In the genomic region with DNA sequence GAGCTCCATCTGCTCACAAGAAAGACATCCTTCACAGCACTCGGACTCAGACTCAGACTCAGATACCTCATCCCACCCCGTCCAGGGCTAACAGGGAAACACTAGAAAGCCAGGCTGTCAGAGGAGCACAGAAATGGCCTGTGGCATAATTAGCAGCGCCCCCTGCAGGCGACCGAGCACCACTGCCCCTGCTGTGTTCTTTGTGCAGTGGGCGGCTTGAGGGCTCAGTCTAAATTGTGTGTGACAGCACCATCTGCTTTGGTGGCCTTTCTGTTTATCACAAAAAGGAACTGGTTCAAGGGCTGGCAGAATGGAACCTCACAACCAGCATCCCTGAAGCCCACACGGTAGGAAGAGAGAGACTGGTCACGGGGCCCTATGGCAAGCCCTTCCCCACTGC, we compare ENCODE assay signal across 8 mouse cellular contexts. TPM values are rescaled to one million over a fixed set of nuclear protein-coding genes. Genes with fewer than 3 reads are reported as not detected.
DNase-seq lines count a peak whose midpoint lies in the region; ATAC-seq and TF ChIP-seq lines count a peak whose summit lies in the region.

No protein-coding gene starts in this region.

- ATAC-seq in forebrain, embryonic 16.5 days: peak; percentile 63
- ATAC-seq in intestine, postnatal 0 days: no peak
- ATAC-seq in liver, embryonic 11.5 days (replicated peaks; ENCODE audit: low FRiP score): 0 out of 2 replicates have a peak, but pooled peaks have one; percentile 46
- ATAC-seq in neural tube, embryonic 11.5 days (ENCODE audit: insufficient read depth, low FRiP score, low TSS enrichment): peak; percentile 45; the same call in 1 of the 2 replicates

- no peaks in the 10 kb centered on the region; the same call in 1 of the 2 replicates for H3K79me2 ChIP-seq in MEL (ENCODE audit: control insufficient read depth, insufficient read depth, low read length, poor library complexity)

- H3K4me2 ChIP-seq in forebrain, embryonic 16.5 days (ENCODE audit: low read length): no peak overlapping the region
- no peak overlapping the region for H3K4me2 ChIP-seq in intestine, postnatal 0 days (replicated peaks; ENCODE audit: low read depth)
- H3K4me2 ChIP-seq in liver, embryonic 11.5 days: no peak overlapping the region
- no peak overlapping the region for H3K4me2 ChIP-seq in neural tube, embryonic 11.5 days (ENCODE audit: low read depth)

- H3K9ac ChIP-seq in MEL (ENCODE audit: control insufficient read depth, low read depth, low read length, poor library complexity, severe bottlenecking): no peak overlapping the region
- no peak overlapping the region for H3K9ac ChIP-seq in forebrain, embryonic 16.5 days (replicated peaks; ENCODE audit: low read depth, low read length)
- no peak overlapping the region for H3K9ac ChIP-seq in intestine, postnatal 0 days (ENCODE audit: low read depth, low read length)
- no peak overlapping the region for H3K9ac ChIP-seq in liver, embryonic 11.5 days (ENCODE audit: low read depth, low read length)
- no peak overlapping the region for H3K9ac ChIP-seq in neural tube, embryonic 11.5 days (ENCODE audit: low read length)

- TF ChIP-seq CTCF in MEL (IDR thresholded peaks at IDR 0.05 in 2 of 3, conservative IDR thresholded peaks at IDR 0.05 in 1 of 3; ENCODE audit: control insufficient read depth in 1 of 3, insufficient read depth in 1 of 3, low read depth in 2 of 3, low read length in 3 of 3, poor library complexity in 1 of 3, severe bottlenecking in 1 of 3): peak; percentile 81 to 88 (median 86)
- TF ChIP-seq CTCF in intestine, postnatal 0 days (IDR thresholded peaks at IDR 0.05; ENCODE audit: low read depth): peak; percentile 89

- TF ChIP-seq RAD21 in MEL (IDR thresholded peaks at IDR 0.05; ENCODE audit: low read depth, low read length): peak; percentile 48

- H3K36me3 ChIP-seq in MEL (ENCODE audit: control insufficient read depth in 1 of 2, insufficient read depth in 2 of 2, low read length in 2 of 2): peaks cover 13 to 18% of the 10 kb centered on the region in 2 experiments
- H3K36me3 ChIP-seq in forebrain, embryonic 16.5 days (ENCODE audit: control insufficient read depth, insufficient read depth): peaks cover 16% of the 10 kb centered on the region
- H3K36me3 ChIP-seq in intestine, postnatal 0 days (ENCODE audit: control insufficient read depth, insufficient read depth): peaks cover 52% of the 10 kb centered on the region
- peaks cover 20% of the 10 kb centered on the region for H3K36me3 ChIP-seq in liver, embryonic 11.5 days (ENCODE audit: control insufficient read depth, insufficient read depth, low read length)
- H3K36me3 ChIP-seq in neural tube, embryonic 11.5 days (ENCODE audit: control insufficient read depth, insufficient read depth, low read length): peaks cover 12% of the 10 kb centered on the region

- peaks cover 14% of the 10 kb centered on the region in 2 experiments for H3K4me1 ChIP-seq in MEL (ENCODE audit: control insufficient read depth in 1 of 2, insufficient read depth in 2 of 2, low read length in 2 of 2)
- H3K4me1 ChIP-seq in forebrain, embryonic 16.5 days (replicated peaks; ENCODE audit: control insufficient read depth, insufficient read depth, low read length): no peaks in the 10 kb centered on the region
- H3K4me1 ChIP-seq in intestine, postnatal 0 days (replicated peaks; ENCODE audit: control insufficient read depth, insufficient read depth, low read length): no peaks in the 10 kb centered on the region
- peaks cover 10% of the 10 kb centered on the region for H3K4me1 ChIP-seq in liver, embryonic 11.5 days (replicated peaks; ENCODE audit: control insufficient read depth, insufficient read depth, low read length)
- H3K4me1 ChIP-seq in neural tube, embryonic 11.5 days (ENCODE audit: control insufficient read depth, insufficient read depth, low read length): no peaks in the 10 kb centered on the region

- no peaks in the 10 kb centered on the region for H3K9me3 ChIP-seq in MEL (replicated peaks; ENCODE audit: insufficient read depth, low read length)
- no peaks in the 10 kb centered on the region for H3K9me3 ChIP-seq in forebrain, embryonic 16.5 days (ENCODE audit: control insufficient read depth, low read length)
- H3K9me3 ChIP-seq in intestine, postnatal 0 days (ENCODE audit: control insufficient read depth): no peaks in the 10 kb centered on the region
- no peaks in the 10 kb centered on the region for H3K9me3 ChIP-seq in liver, embryonic 11.5 days (ENCODE audit: control insufficient read depth, low read length)
- no peaks in the 10 kb centered on the region for H3K9me3 ChIP-seq in neural tube, embryonic 11.5 days (ENCODE audit: control insufficient read depth, low read length)

- H3K27me3 ChIP-seq in MEL (ENCODE audit: control insufficient read depth in 1 of 2, insufficient read depth in 2 of 2, low read length in 2 of 2): no peaks in the 10 kb centered on the region
- no peaks in the 10 kb centered on the region for H3K27me3 ChIP-seq in forebrain, embryonic 16.5 days (replicated peaks; ENCODE audit: control insufficient read depth, insufficient read depth, low read length)
- H3K27me3 ChIP-seq in intestine, postnatal 0 days (replicated peaks; ENCODE audit: control insufficient read depth, insufficient read depth, low read length): no peaks in the 10 kb centered on the region
- no peaks in the 10 kb centered on the region for H3K27me3 ChIP-seq in liver, embryonic 11.5 days (replicated peaks; ENCODE audit: control insufficient read depth, insufficient read depth, low read length)
- H3K27me3 ChIP-seq in neural tube, embryonic 11.5 days (ENCODE audit: control insufficient read depth, insufficient read depth, low read length): no peaks in the 10 kb centered on the region

- no peak for TF ChIP-seq EP300 in MEL (IDR thresholded peaks at IDR 0.05; ENCODE audit: low read depth in 1 of 2, low read length in 2 of 2)

- WGBS in forebrain, embryonic 16.5 days: 22% methylated on average over 8 of the region's 8 CpGs
- WGBS in intestine, postnatal 0 days: 36% methylated on average over 8 of the region's 8 CpGs
- 45% methylated on average over 8 of the region's 8 CpGs for WGBS in liver, embryonic 11.5 days
- WGBS in neural tube, embryonic 11.5 days: 35% methylated on average over 8 of the region's 8 CpGs

- DNase-seq in 3134 (ENCODE audit: extremely low read depth, insufficient read length, low spot score): peak; percentile 21
- peak; percentile 68 for DNase-seq in MEL (ENCODE audit: low read depth, low spot score)
- peak; percentile 87 for DNase-seq in cerebellum, adult 11-12 months
- DNase-seq in liver, embryonic 11.5 days (ENCODE audit: low spot score): peak; percentile 55
- DNase-seq in neural tube, embryonic 11.5 days (ENCODE audit: low spot score): peak; percentile 71
- DNase-seq in testis, postnatal 14 days (ENCODE audit: low spot score): peak; percentile 41

- H3K4me3 ChIP-seq in MEL (ENCODE audit: control insufficient read depth in 1 of 2, insufficient read depth in 1 of 2, low read depth in 2 of 2, low read length in 2 of 2): no peak overlapping the region
- H3K4me3 ChIP-seq in forebrain, embryonic 16.5 days (replicated peaks; ENCODE audit: low read length): no peak overlapping the region
- H3K4me3 ChIP-seq in intestine, postnatal 0 days (ENCODE audit: low read depth, low read length): no peak overlapping the region
- H3K4me3 ChIP-seq in liver, embryonic 11.5 days (ENCODE audit: low read depth, low read length): no peak overlapping the region
- no peak overlapping the region for H3K4me3 ChIP-seq in neural tube, embryonic 11.5 days (ENCODE audit: low read depth, low read length)

- no peak for TF ChIP-seq POLR2A in MEL (IDR thresholded peaks at IDR 0.05; ENCODE audit: control insufficient read depth in 1 of 2, insufficient read depth in 1 of 2, low read depth in 1 of 2, low read length in 2 of 2, poor library complexity in 1 of 2)

- no peak overlapping the region for H3K27ac ChIP-seq in MEL (ENCODE audit: control insufficient read depth, low read depth, low read length)
- no peak overlapping the region for H3K27ac ChIP-seq in forebrain, embryonic 16.5 days (ENCODE audit: low read length)
- H3K27ac ChIP-seq in intestine, postnatal 0 days (ENCODE audit: low read depth, low read length): no peak overlapping the region
- no peak overlapping the region for H3K27ac ChIP-seq in liver, embryonic 11.5 days (ENCODE audit: low read depth, low read length)
- H3K27ac ChIP-seq in neural tube, embryonic 11.5 days (ENCODE audit: low read depth, low read length): no peak overlapping the region

TF ChIP-seq in MEL, 35 proteins besides CTCF, POLR2A, EP300 and RAD21:
- peak; percentile 40; the same call in 1 of the 2 replicates for TF ChIP-seq ZC3H11A (IDR thresholded peaks at IDR 0.05; ENCODE audit: low read depth, low read length)
- no peak for TF ChIP-seq HCFC1 (IDR thresholded peaks at IDR 0.05; ENCODE audit: low read depth, low read length)
- TF ChIP-seq SMC3 (IDR thresholded peaks at IDR 0.05; ENCODE audit: low read depth, low read length): peak; percentile 63

RNA-seq across cellular contexts. Expression of a gene that starts 19.3 kb away (rescaled TPM):
- 1.1 and 2.2 TPM in 2 replicates for total RNA-seq in MEL (2012; rRNA removed)
- under 1 TPM in 1 of 2 experiments, not detected in 1; 0.75 TPM for polyA plus RNA-seq in MEL (2012; ENCODE audit: insufficient read depth in 1 of 2, insufficient read length in 2 of 2, low read depth in 1 of 2, low replicate concordance in 2 of 2, missing spikeins in 1 of 2)
- 1.0 and 1.1 TPM in 2 replicates for polyA plus RNA-seq in forebrain, embryonic 16.5 days (2015; fragmentation: Nextera tagmentation; extraction: Ambion mirVana)
- polyA plus RNA-seq in intestine, postnatal 0 days (2015; fragmentation: Nextera tagmentation; extraction: Ambion mirVana): 0.39 and 0.40 TPM in 2 replicates
- 0.82 and 1.2 TPM in 2 replicates for polyA plus RNA-seq in liver, embryonic 11.5 days (2014; fragmentation: Nextera tagmentation; extraction: Ambion mirVana)
- polyA plus RNA-seq in neural tube, embryonic 11.5 days (2014; fragmentation: Nextera tagmentation; extraction: Ambion mirVana): 0.94 and 1.2 TPM in 2 replicates

RNA-seq across cellular contexts. Expression of a gene that starts 21.9 kb away (rescaled TPM):
- 99.2 and 160 TPM in 2 replicates for total RNA-seq in MEL (2012; rRNA removed)
- polyA plus RNA-seq in MEL (2012; ENCODE audit: insufficient read depth in 1 of 2, insufficient read length in 2 of 2, low read depth in 1 of 2, low replicate concordance in 2 of 2, missing spikeins in 1 of 2): 100 to 1,000 TPM in 1 of 2 experiments, not detected in 1; 105 TPM
- 158 and 162 TPM in 2 replicates for polyA plus RNA-seq in forebrain, embryonic 16.5 days (2015; fragmentation: Nextera tagmentation; extraction: Ambion mirVana)
- 47.4 and 48.3 TPM in 2 replicates for polyA plus RNA-seq in intestine, postnatal 0 days (2015; fragmentation: Nextera tagmentation; extraction: Ambion mirVana)
- 113 and 115 TPM in 2 replicates for polyA plus RNA-seq in liver, embryonic 11.5 days (2014; fragmentation: Nextera tagmentation; extraction: Ambion mirVana)
- 147 and 155 TPM in 2 replicates for polyA plus RNA-seq in neural tube, embryonic 11.5 days (2014; fragmentation: Nextera tagmentation; extraction: Ambion mirVana)

Comparison
In these comparisons a context has a peak if more than half of its experiments do, and no peak if none do; other contexts are left out.
1. DNase-seq: peak in every context shown above with its lines; median percentile 87 in cerebellum, adult 11-12 months; 71 in neural tube, embryonic 11.5 days; 68 in MEL; 55 in liver, embryonic 11.5 days; 41 in testis, postnatal 14 days; 21 in 3134.